Mouse (Mus musculus) kidney, adult 11 months (tissue): ENCODE data around the gene Mark1.

Experiments
- DNase-seq: peaks from one replicate; pipeline ENCODE4 v3.0.0; 2022

The Mark1 gene

DNA sequence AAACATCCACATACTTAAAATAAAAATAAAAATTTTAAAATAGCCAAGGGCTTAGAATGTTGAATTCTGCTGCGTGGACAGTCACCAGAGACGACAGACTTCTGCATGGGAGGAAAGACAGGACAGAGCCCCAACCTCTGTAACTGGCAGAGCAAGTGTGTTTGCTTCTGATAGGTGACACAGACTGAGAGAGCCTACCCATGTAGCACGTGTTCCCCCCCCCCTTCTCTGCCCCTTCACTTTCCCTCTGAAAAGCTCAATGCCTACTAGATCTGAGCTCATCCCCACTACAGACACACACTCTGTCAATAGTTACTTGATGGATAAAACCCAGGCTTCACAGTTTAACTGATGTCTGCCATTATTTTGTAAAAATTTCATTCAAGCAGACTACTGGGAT lies 152.4 kb downstream of the Mark1 start:
- DNase-seq: no peak
